Mouse (Mus musculus) embryo, embryonic 9.5 days (tissue): Measurements from ENCODE around the gene Ralgps2.

Source experiments
- DNase-seq: peaks from one replicate; pipeline ENCODE4 v3.0.0-alpha.2; 2017; ENCODE audit errors: extremely low spot score

The Ralgps2 gene

GRCm38 (mm10) chr1:156819236-156819635 lies 120.2 kb downstream of the Ralgps2 start:
- DNase-seq = no peak

- no peak for DNase-seq
These were observed 125.9 kb downstream of the Ralgps2 start for GRCm38 (mm10) chr1:156813485-156813884.

- no peak for DNase-seq
These were observed 126.7 kb downstream of the Ralgps2 start for GRCm38 (mm10) chr1:156812716-156813115.

GRCm38 (mm10) chr1:156811928-156812327 lies 127.5 kb downstream of the Ralgps2 start:
- no peak for DNase-seq

- no peak for DNase-seq
These were observed 131.1 kb downstream of the Ralgps2 start for GRCm38 (mm10) chr1:156808332-156808731.

GRCm38 (mm10) chr1:156801276-156801675 lies 138.2 kb downstream of the Ralgps2 start:
- DNase-seq = no peak

- peak; percentile 53 for DNase-seq
These were observed 143.2 kb downstream of the Ralgps2 start for GRCm38 (mm10) chr1:156796251-156796650.

- DNase-seq = peak; percentile 77
These were observed 149.5 kb downstream of the Ralgps2 start for GRCm38 (mm10) chr1:156789844-156790490.

- peak; percentile 52 for DNase-seq
These were observed 152.1 kb downstream of the Ralgps2 start for GRCm38 (mm10) chr1:156787164-156787863.

- DNase-seq = no peak
These were observed 153.4 kb downstream of the Ralgps2 start for GRCm38 (mm10) chr1:156786074-156786473.

- DNase-seq = no peak
These were observed 154.5 kb downstream of the Ralgps2 start for GRCm38 (mm10) chr1:156784974-156785373.

- peak; percentile 50 for DNase-seq
These were observed 155.3 kb downstream of the Ralgps2 start for GRCm38 (mm10) chr1:156784116-156784515.

- DNase-seq = peak; percentile 72
These were observed 157.2 kb downstream of the Ralgps2 start for GRCm38 (mm10) chr1:156781971-156782850.

GRCm38 (mm10) chr1:156781076-156781741 lies 158.2 kb downstream of the Ralgps2 start:
- DNase-seq = peak; percentile 80

GRCm38 (mm10) chr1:156780234-156781005 lies 159.0 kb downstream of the Ralgps2 start:
- peak; percentile 57 for DNase-seq

- DNase-seq = no peak
These were observed 159.8 kb downstream of the Ralgps2 start for GRCm38 (mm10) chr1:156779595-156779994.

GRCm38 (mm10) chr1:156778977-156779376 lies 160.4 kb downstream of the Ralgps2 start:
- DNase-seq = peak; percentile 61

- DNase-seq = no peak
These were observed 161.5 kb downstream of the Ralgps2 start for GRCm38 (mm10) chr1:156777896-156778295.

- no peak for DNase-seq
These were observed 163.4 kb downstream of the Ralgps2 start for GRCm38 (mm10) chr1:156775983-156776382.

- no peak for DNase-seq
These were observed 164.2 kb downstream of the Ralgps2 start for GRCm38 (mm10) chr1:156775190-156775589.

- no peak for DNase-seq
These were observed 168.6 kb downstream of the Ralgps2 start for GRCm38 (mm10) chr1:156770845-156771244.
